Mouse (Mus musculus) cerebellum, adult 2 months (tissue): ENCODE data around the gene Hjurp. TPM values are rescaled to one million over a fixed set of nuclear protein-coding genes. Genes with fewer than 3 reads are reported as not detected.

Source experiments
- DNase-seq, 2 experiments: peaks; one replicate each; pipeline ENCODE4 v3.0.0; 2021
- H3K27ac ChIP-seq: fragments of 200-500 bp; 2 replicates; pipeline ENCODE4 v1.5.1; 2012; ENCODE audit warnings: low read length, control low read depth, inconsistent platforms; ENCODE audit not compliant: insufficient read depth
- H3K27me3 ChIP-seq: fragments of 200-500 bp; 2 replicates; pipeline ENCODE4 v1.6.1; 2012; ENCODE audit warnings: inconsistent platforms, mild to moderate bottlenecking, low read length, moderate library complexity; ENCODE audit not compliant: control insufficient read depth, insufficient read depth
- H3K4me1 ChIP-seq: fragments of 200-500 bp; 2 replicates; pipeline ENCODE4 v1.6.1; 2011; ENCODE audit warnings: low read length; ENCODE audit not compliant: control insufficient read depth, insufficient read depth
- H3K4me3 ChIP-seq: fragments of 200-500 bp; replicated peaks from 2 replicates; pipeline ENCODE3; 2011; ENCODE audit warnings: mild to moderate bottlenecking, low read depth, low read length, control low read depth; ENCODE audit not compliant: insufficient read depth
- CTCF ChIP-seq: fragments of 200-500 bp; IDR thresholded peaks from 2 replicates; pipeline ENCODE4 v1.5.1; 2011; ENCODE audit warnings: low read depth, mild to moderate bottlenecking, control low read depth, low read length, moderate library complexity, borderline replicate concordance; ENCODE audit not compliant: insufficient read depth
- POLR2A ChIP-seq: fragments of 200-500 bp; IDR thresholded peaks from 2 replicates; pipeline ENCODE4 v1.6.1; 2011; ENCODE audit warnings: low read length, control low read depth, borderline replicate concordance; ENCODE audit not compliant: insufficient read depth
- WGBS: fragments of 180-500 bp; shearing (Covaris S2); methylation state at CpG from one replicate; pipeline ENCODE4 v1.1.7; 2018; 5-methylcytosine and 5-hydroxymethylcytosine counted together
- polyA plus RNA-seq: library from polyadenylated mRNA; depleted of rRNA; stranded (reverse); fragments of >200 nt; gene quantifications from 2 replicates; pipeline ENCODE4 v1.2.3, GENCODE M21; 2012

Gene Hjurp
- polyA plus RNA-seq, 1 experiment: 79.1 TPM

- H3K4me3 ChIP-seq: no peak overlapping the region
- no peak overlapping the region for H3K27ac ChIP-seq
- DNase-seq: no peak
- H3K27me3 ChIP-seq: no peaks in the 10 kb centered on the region
- TF ChIP-seq CTCF (no peak), POLR2A (no peak)
- WGBS: 61% methylated on average over 5 of the region's 5 CpGs
- H3K4me1 ChIP-seq: no peaks in the 10 kb centered on the region
Measured at GRCm38 (mm10) chr1:88243861-88244260, 33.6 kb downstream of the Hjurp start.

- 65% methylated on average over 4 of the region's 4 CpGs for WGBS
- Histone ChIP-seq H3K4me3 (no peak overlapping the region), H3K27me3 (no peaks in the 10 kb centered on the region), H3K4me1 (no peaks in the 10 kb centered on the region), H3K27ac (no peak overlapping the region)
- DNase-seq: no peak
- TF ChIP-seq CTCF (no peak), POLR2A (no peak)
Measured at GRCm38 (mm10) chr1:88240579-88240978, 36.9 kb downstream of the Hjurp start.

- no peak for DNase-seq
Measured at GRCm38 (mm10) chr1:88240072-88240471, 37.4 kb downstream of the Hjurp start.

GRCm38 (mm10) chr1:88238771-88239170 lies 38.7 kb downstream of the Hjurp start:
- 63% methylated on average over 6 of the region's 6 CpGs for WGBS
- no peak for TF ChIP-seq CTCF
- no peak for TF ChIP-seq POLR2A
- H3K4me3 ChIP-seq: no peak overlapping the region

More at GRCm38 (mm10) chr1:88240072-88240471, 37.4 kb downstream of the Hjurp start:
- 71% methylated on average over 5 of the region's 5 CpGs for WGBS
- H3K27me3 ChIP-seq: no peaks in the 10 kb centered on the region
- TF ChIP-seq CTCF (no peak), POLR2A (no peak)
- no peak overlapping the region for H3K27ac ChIP-seq
- no peaks in the 10 kb centered on the region for H3K4me1 ChIP-seq
- H3K4me3 ChIP-seq: no peak overlapping the region

GRCm38 (mm10) chr1:88237311-88237710 lies 40.1 kb downstream of the Hjurp start:
- Histone ChIP-seq H3K4me1 (no peaks in the 10 kb centered on the region), H3K27me3 (no peaks in the 10 kb centered on the region), H3K27ac (no peak overlapping the region), H3K4me3 (no peak overlapping the region)
- WGBS: 72% methylated on average over 5 of the region's 5 CpGs
- DNase-seq: no peak
- TF ChIP-seq POLR2A (no peak), CTCF (no peak)

More at GRCm38 (mm10) chr1:88238771-88239170, 38.7 kb downstream of the Hjurp start:
- DNase-seq: no peak
- H3K4me1 ChIP-seq: no peaks in the 10 kb centered on the region
- H3K27me3 ChIP-seq: no peaks in the 10 kb centered on the region
- H3K27ac ChIP-seq: no peak overlapping the region

GRCm38 (mm10) chr1:88235894-88236415 lies 41.5 kb downstream of the Hjurp start:
- TF ChIP-seq POLR2A (no peak), CTCF (no peak)
- Histone ChIP-seq H3K27ac (no peak overlapping the region), H3K4me3 (no peak overlapping the region), H3K4me1 (no peaks in the 10 kb centered on the region), H3K27me3 (no peaks in the 10 kb centered on the region)
- DNase-seq: no peak
- 49% methylated on average over 4 of the region's 4 CpGs for WGBS

- Histone ChIP-seq H3K27ac (no peak overlapping the region), H3K4me3 (no peak overlapping the region), H3K4me1 (no peaks in the 10 kb centered on the region), H3K27me3 (no peaks in the 10 kb centered on the region)
- no peak for DNase-seq
- TF ChIP-seq POLR2A: no peak
- no peak for TF ChIP-seq CTCF
- 59% methylated on average over 11 of the region's 11 CpGs for whole genome bisulfite sequencing
Measured at GRCm38 (mm10) chr1:88235046-88235893, 42.2 kb downstream of the Hjurp start.

- Histone ChIP-seq H3K27me3 (no peaks in the 10 kb centered on the region), H3K4me3 (no peak overlapping the region), H3K27ac (no peak overlapping the region), H3K4me1 (no peaks in the 10 kb centered on the region)
- TF ChIP-seq POLR2A: no peak
- no peak for TF ChIP-seq CTCF
- 39% methylated on average over 5 of the region's 5 CpGs for whole genome bisulfite sequencing
- DNase-seq: no peak
Measured at GRCm38 (mm10) chr1:88234646-88235045, 42.8 kb downstream of the Hjurp start.
